Mouse (Mus musculus): ENCODE results near the gene Tmem242. TPM values are rescaled to one million over a fixed set of nuclear protein-coding genes. Genes with fewer than 3 reads are reported as not detected.

The Tmem242 gene
- total and polyA plus RNA-seq, 2 experiments = 12.9 to 59.8 TPM

DNA sequence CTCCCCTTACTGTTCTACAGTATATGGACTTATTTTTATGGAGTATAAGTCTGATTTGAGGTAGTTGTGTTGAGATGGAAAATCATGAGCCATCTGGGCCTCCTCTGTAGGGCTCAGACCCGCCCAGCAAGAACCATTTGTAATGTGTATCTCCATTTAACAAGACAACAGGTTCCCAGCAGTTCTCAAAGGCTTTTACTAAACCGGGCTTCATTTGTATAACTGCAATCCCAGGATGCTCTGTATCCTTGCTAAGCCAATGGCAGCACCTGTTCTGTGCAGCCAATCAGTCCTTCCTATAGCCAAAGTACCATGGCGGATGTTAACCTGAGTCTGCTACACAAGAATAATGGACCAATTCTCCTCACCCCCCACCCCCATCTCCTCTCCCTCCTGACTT lies 23.5 kb downstream of the Tmem242 start:
- TF ChIP-seq CTCF (IDR thresholded peaks at IDR 0.05; ENCODE audit: low read depth, low read length) (no peak), POLR2A (IDR thresholded peaks at IDR 0.05; ENCODE audit: extremely low read depth, insufficient read depth, low read length) (no peak)
- Histone ChIP-seq H3K36me3 (ENCODE audit: control insufficient read depth, insufficient read depth, low read length) (peaks cover 7% of the 10 kb centered on the region; the same call in 1 of the 2 replicates), H3K4me1 (ENCODE audit: control insufficient read depth, insufficient read depth, low read length) (peaks cover 7% of the 10 kb centered on the region; the same call in 1 of the 2 replicates), H3K27ac (replicated peaks; ENCODE audit: insufficient read depth, low read depth, low read length) (no peak overlapping the region), H3K27me3 (ENCODE audit: control insufficient read depth, insufficient read depth, low read length) (no peaks in the 10 kb centered on the region), H3K79me2 (ENCODE audit: control insufficient read depth, insufficient read depth, low read length) (no peaks in the 10 kb centered on the region), H3K4me3 (ENCODE audit: insufficient read depth, low read depth, low read length) (no peak overlapping the region), H3K9ac (ENCODE audit: low read depth, low read length) (no peak overlapping the region)
- no peak for DNase-seq (ENCODE audit: extremely low read depth, low read depth, low spot score)
- WGBS = 99% methylated on average over 3 of the region's 3 CpGs

DNA sequence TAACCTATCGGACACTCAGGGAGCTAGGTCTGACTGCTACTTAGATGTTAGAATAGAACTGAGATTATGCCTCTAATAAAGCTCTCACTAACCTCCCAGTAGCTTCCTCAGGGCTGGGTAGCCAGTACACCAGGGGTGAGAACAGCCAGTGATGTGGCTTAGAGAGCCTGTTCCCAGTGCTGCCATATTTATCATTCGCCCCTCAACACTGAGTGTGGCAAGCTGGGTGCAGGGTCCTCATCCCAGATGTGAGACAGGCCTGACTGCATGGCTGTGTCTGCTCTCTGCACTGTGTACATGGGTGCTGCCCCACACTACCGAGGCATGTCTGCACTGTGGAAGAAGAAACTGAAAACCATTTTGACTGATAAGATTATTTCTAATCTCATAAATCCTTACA lies 26.0 kb downstream of the Tmem242 start:
- H3K4me1 ChIP-seq (ENCODE audit: control insufficient read depth, insufficient read depth, low read length) = peaks cover 7% of the 10 kb centered on the region; the same call in 1 of the 2 replicates
- no peak overlapping the region for H3K9ac ChIP-seq (ENCODE audit: low read depth, low read length)
- TF ChIP-seq CTCF (IDR thresholded peaks at IDR 0.05; ENCODE audit: low read depth, low read length) (no peak), POLR2A (IDR thresholded peaks at IDR 0.05; ENCODE audit: extremely low read depth, insufficient read depth, low read length) (no peak)
- no peak overlapping the region for H3K4me3 ChIP-seq (ENCODE audit: insufficient read depth, low read depth, low read length)
- no peak overlapping the region for H3K27ac ChIP-seq (replicated peaks; ENCODE audit: insufficient read depth, low read depth, low read length)
- no peaks in the 10 kb centered on the region for H3K79me2 ChIP-seq (ENCODE audit: control insufficient read depth, insufficient read depth, low read length)
- no peaks in the 10 kb centered on the region for H3K27me3 ChIP-seq (ENCODE audit: control insufficient read depth, insufficient read depth, low read length)
- DNase-seq (ENCODE audit: extremely low read depth, low read depth, low spot score) = no peak
- WGBS = 72% methylated on average over 3 of the region's 3 CpGs
- H3K36me3 ChIP-seq (ENCODE audit: control insufficient read depth, insufficient read depth, low read length) = peaks cover 2% of the 10 kb centered on the region; the same call in 1 of the 2 replicates

DNA sequence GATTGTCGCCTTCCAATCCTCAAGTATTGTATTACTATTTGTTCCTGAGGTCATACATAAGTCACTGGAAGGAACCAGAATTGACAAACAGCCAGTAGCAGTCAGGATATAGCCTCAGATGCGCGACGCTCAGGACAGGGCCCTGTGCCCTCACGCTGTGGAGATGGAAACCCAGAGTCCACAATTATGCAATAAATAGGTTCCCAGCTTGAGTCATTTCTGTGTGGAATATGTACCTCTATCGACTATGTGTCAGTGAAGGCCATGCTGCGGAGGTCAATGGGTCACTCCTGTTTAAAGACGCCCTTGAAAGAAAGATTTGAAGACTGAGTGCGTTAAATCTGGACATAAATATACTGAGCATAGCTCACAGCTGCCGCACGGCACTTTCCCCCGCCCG lies 26.7 kb downstream of the Tmem242 start:
- Histone ChIP-seq H3K27me3 (ENCODE audit: control insufficient read depth, insufficient read depth, low read length) (no peaks in the 10 kb centered on the region), H3K27ac (replicated peaks; ENCODE audit: insufficient read depth, low read depth, low read length) (peak overlapping the region; percentile 5), H3K4me3 (ENCODE audit: insufficient read depth, low read depth, low read length) (no peak overlapping the region), H3K79me2 (ENCODE audit: control insufficient read depth, insufficient read depth, low read length) (no peaks in the 10 kb centered on the region), H3K9ac (ENCODE audit: low read depth, low read length) (no peak overlapping the region), H3K36me3 (ENCODE audit: control insufficient read depth, insufficient read depth, low read length) (peaks cover 2% of the 10 kb centered on the region; the same call in 1 of the 2 replicates), H3K4me1 (ENCODE audit: control insufficient read depth, insufficient read depth, low read length) (peaks cover 7% of the 10 kb centered on the region; the same call in 1 of the 2 replicates)
- 24% methylated on average over 13 of the region's 13 CpGs for WGBS
- no peak for TF ChIP-seq POLR2A (IDR thresholded peaks at IDR 0.05; ENCODE audit: extremely low read depth, insufficient read depth, low read length)
- no peak for TF ChIP-seq CTCF (IDR thresholded peaks at IDR 0.05; ENCODE audit: low read depth, low read length)
- peak; percentile 91 for DNase-seq (ENCODE audit: extremely low read depth, low read depth, low spot score)

- no peak overlapping the region for H3K9ac ChIP-seq (ENCODE audit: low read depth, low read length)
- peaks cover 7% of the 10 kb centered on the region; the same call in 1 of the 2 replicates for H3K4me1 ChIP-seq (ENCODE audit: control insufficient read depth, insufficient read depth, low read length)
- H3K4me3 ChIP-seq (ENCODE audit: insufficient read depth, low read depth, low read length) = no peak overlapping the region
- TF ChIP-seq CTCF (IDR thresholded peaks at IDR 0.05; ENCODE audit: low read depth, low read length) (no peak), POLR2A (IDR thresholded peaks at IDR 0.05; ENCODE audit: extremely low read depth, insufficient read depth, low read length) (no peak)
- no peaks in the 10 kb centered on the region for H3K79me2 ChIP-seq (ENCODE audit: control insufficient read depth, insufficient read depth, low read length)
- H3K27ac ChIP-seq (replicated peaks; ENCODE audit: insufficient read depth, low read depth, low read length) = no peak overlapping the region
- no peaks in the 10 kb centered on the region for H3K27me3 ChIP-seq (ENCODE audit: control insufficient read depth, insufficient read depth, low read length)
- H3K36me3 ChIP-seq (ENCODE audit: control insufficient read depth, insufficient read depth, low read length) = peaks cover 2% of the 10 kb centered on the region; the same call in 1 of the 2 replicates
- DNase-seq (ENCODE audit: extremely low read depth, low read depth, low spot score) = no peak
- WGBS = 94% methylated on average over 7 of the region's 7 CpGs
These were observed 27.3 kb downstream of the Tmem242 start for GRCm38 (mm10) chr17:5412740-5413139.

- WGBS = 96% methylated on average over 8 of the region's 8 CpGs
- Histone ChIP-seq H3K27ac (replicated peaks; ENCODE audit: insufficient read depth, low read depth, low read length) (no peak overlapping the region), H3K4me3 (ENCODE audit: insufficient read depth, low read depth, low read length) (no peak overlapping the region), H3K9ac (ENCODE audit: low read depth, low read length) (no peak overlapping the region), H3K36me3 (ENCODE audit: control insufficient read depth, insufficient read depth, low read length) (peaks cover 2% of the 10 kb centered on the region; the same call in 1 of the 2 replicates), H3K4me1 (ENCODE audit: control insufficient read depth, insufficient read depth, low read length) (peaks cover 7% of the 10 kb centered on the region; the same call in 1 of the 2 replicates), H3K79me2 (ENCODE audit: control insufficient read depth, insufficient read depth, low read length) (no peaks in the 10 kb centered on the region), H3K27me3 (ENCODE audit: control insufficient read depth, insufficient read depth, low read length) (no peaks in the 10 kb centered on the region)
- DNase-seq (ENCODE audit: extremely low read depth, low read depth, low spot score) = no peak
- no peak for TF ChIP-seq POLR2A (IDR thresholded peaks at IDR 0.05; ENCODE audit: extremely low read depth, insufficient read depth, low read length)
- TF ChIP-seq CTCF (IDR thresholded peaks at IDR 0.05; ENCODE audit: low read depth, low read length) = no peak
These were observed 27.8 kb downstream of the Tmem242 start for GRCm38 (mm10) chr17:5412301-5412700.

GRCm38 (mm10) chr17:5411205-5411604 lies 28.9 kb downstream of the Tmem242 start:
- TF ChIP-seq POLR2A (IDR thresholded peaks at IDR 0.05; ENCODE audit: extremely low read depth, insufficient read depth, low read length) (no peak), CTCF (IDR thresholded peaks at IDR 0.05; ENCODE audit: low read depth, low read length) (no peak)

More at GRCm38 (mm10) chr17:5411205-5411604, 28.9 kb downstream of the Tmem242 start:
- no peak for DNase-seq (ENCODE audit: extremely low read depth, low read depth, low spot score)
- Histone ChIP-seq H3K79me2 (ENCODE audit: control insufficient read depth, insufficient read depth, low read length) (no peaks in the 10 kb centered on the region), H3K36me3 (ENCODE audit: control insufficient read depth, insufficient read depth, low read length) (peaks cover 2% of the 10 kb centered on the region; the same call in 1 of the 2 replicates), H3K4me3 (ENCODE audit: insufficient read depth, low read depth, low read length) (no peak overlapping the region), H3K27me3 (ENCODE audit: control insufficient read depth, insufficient read depth, low read length) (no peaks in the 10 kb centered on the region), H3K9ac (ENCODE audit: low read depth, low read length) (no peak overlapping the region), H3K27ac (replicated peaks; ENCODE audit: insufficient read depth, low read depth, low read length) (no peak overlapping the region), H3K4me1 (ENCODE audit: control insufficient read depth, insufficient read depth, low read length) (peaks cover 7% of the 10 kb centered on the region; the same call in 1 of the 2 replicates)
- 93% methylated on average over 17 of the region's 17 CpGs for WGBS
